Comparison of ENCODE assay signal across 8 mouse cellular contexts in the genomic region with DNA sequence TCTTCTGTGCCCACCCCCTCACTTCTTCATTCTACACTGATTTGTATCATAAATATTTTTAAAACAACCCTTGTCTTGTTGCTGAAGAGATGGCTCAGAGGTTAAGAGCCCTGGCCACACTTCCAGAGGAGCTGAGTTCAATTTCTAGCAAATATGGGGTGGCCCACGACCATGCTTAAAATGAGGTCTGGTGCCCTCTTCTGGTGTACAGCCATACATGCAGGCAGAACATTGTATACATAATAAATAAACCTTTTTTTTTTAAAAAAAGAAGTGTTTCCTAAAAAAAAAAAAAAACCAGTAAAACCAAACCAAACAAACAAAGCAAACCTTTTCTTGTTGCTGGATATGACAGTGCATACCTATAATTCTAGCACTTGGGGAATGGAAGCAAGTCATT.
DNase-seq lines count a peak whose midpoint lies in the region; ATAC-seq and TF ChIP-seq lines count a peak whose summit lies in the region.

No protein-coding gene starts in this region.

- no peaks in the 10 kb centered on the region for H3K36me3 ChIP-seq in hindbrain, postnatal 0 days (ENCODE audit: insufficient read depth, low read length)
- H3K36me3 ChIP-seq in hindbrain, embryonic 12.5 days: no peaks in the 10 kb centered on the region
- H3K36me3 ChIP-seq in lung, postnatal 0 days (ENCODE audit: insufficient read depth, low read length): no peaks in the 10 kb centered on the region

- no peak overlapping the region for H3K9ac ChIP-seq in hindbrain, postnatal 0 days (replicated peaks; ENCODE audit: low read length)
- H3K9ac ChIP-seq in hindbrain, embryonic 12.5 days: no peak overlapping the region
- H3K9ac ChIP-seq in lung, postnatal 0 days (replicated peaks; ENCODE audit: low read depth): no peak overlapping the region

- peak; percentile 51 for DNase-seq in hindbrain, postnatal 0 days (ENCODE audit: low spot score)
- DNase-seq in ES-CJ7 (ENCODE audit: low read depth, low spot score): peak; percentile 6
- peak; percentile 51 to 57 for DNase-seq in cerebellum, postnatal 10 days
- DNase-seq in lung, postnatal 0 days (ENCODE audit: low spot score): peak; percentile 39
- no peak for DNase-seq in spleen, postnatal 14 days (ENCODE audit: low spot score in 2 of 2)
- DNase-seq in MN1 (ENCODE audit: low spot score): no peak

- ATAC-seq in hindbrain, postnatal 0 days: no peak
- ATAC-seq in hindbrain, embryonic 12.5 days (ENCODE audit: low FRiP score): no peak
- no peak for ATAC-seq in lung, postnatal 0 days
- no peak for ATAC-seq in monocyte, adult 5-6 weeks (replicated peaks; ENCODE audit: insufficient number of reproducible peaks, low FRiP score, low TSS enrichment, poor library complexity, severe bottlenecking)

- TF ChIP-seq CTCF in hindbrain, postnatal 0 days (IDR thresholded peaks at IDR 0.05; ENCODE audit: low read depth): peak; percentile 66
- TF ChIP-seq CTCF in lung, postnatal 0 days (IDR thresholded peaks at IDR 0.05): peak; percentile 73

- no peak overlapping the region for H3K27ac ChIP-seq in hindbrain, postnatal 0 days
- H3K27ac ChIP-seq in hindbrain, embryonic 12.5 days: no peak overlapping the region
- no peak overlapping the region for H3K27ac ChIP-seq in lung, postnatal 0 days (ENCODE audit: low read length)

- no peaks in the 10 kb centered on the region for H3K9me3 ChIP-seq in hindbrain, postnatal 0 days (ENCODE audit: low read length)
- H3K9me3 ChIP-seq in hindbrain, embryonic 12.5 days (replicated peaks): no peaks in the 10 kb centered on the region
- H3K9me3 ChIP-seq in lung, postnatal 0 days (ENCODE audit: low read length): no peaks in the 10 kb centered on the region

- no peak overlapping the region for H3K4me3 ChIP-seq in hindbrain, postnatal 0 days (ENCODE audit: low read length)
- no peak overlapping the region for H3K4me3 ChIP-seq in hindbrain, embryonic 12.5 days
- H3K4me3 ChIP-seq in lung, postnatal 0 days (ENCODE audit: low read depth, low read length): no peak overlapping the region

- WGBS in hindbrain, postnatal 0 days: 39% methylated on average over 1 of the region's 1 CpGs
- WGBS in hindbrain, embryonic 12.5 days: 40% methylated on average over 1 of the region's 1 CpGs
- WGBS in lung, postnatal 0 days: 15% methylated on average over 1 of the region's 1 CpGs

- H3K4me1 ChIP-seq in hindbrain, postnatal 0 days (ENCODE audit: insufficient read depth, low read length): no peaks in the 10 kb centered on the region
- no peaks in the 10 kb centered on the region for H3K4me1 ChIP-seq in hindbrain, embryonic 12.5 days
- H3K4me1 ChIP-seq in lung, postnatal 0 days (ENCODE audit: insufficient read depth, low read depth, low read length): no peaks in the 10 kb centered on the region

- TF ChIP-seq EP300 in lung, postnatal 0 days (IDR thresholded peaks at IDR 0.05): no peak

- H3K27me3 ChIP-seq in hindbrain, postnatal 0 days (ENCODE audit: insufficient read depth, low read length): no peaks in the 10 kb centered on the region
- no peaks in the 10 kb centered on the region for H3K27me3 ChIP-seq in hindbrain, embryonic 12.5 days
- no peaks in the 10 kb centered on the region for H3K27me3 ChIP-seq in lung, postnatal 0 days (replicated peaks; ENCODE audit: insufficient read depth, low read length)

- no peak overlapping the region for H3K4me2 ChIP-seq in hindbrain, postnatal 0 days (ENCODE audit: low read depth, low read length)
- H3K4me2 ChIP-seq in hindbrain, embryonic 12.5 days (replicated peaks): no peak overlapping the region
- no peak overlapping the region for H3K4me2 ChIP-seq in lung, postnatal 0 days (replicated peaks; ENCODE audit: low read depth, low read length)

Comparison
In these comparisons a context has a peak if more than half of its experiments do, and no peak if none do; other contexts are left out.
1. DNase-seq: peak in hindbrain, postnatal 0 days (single experiment), ES-CJ7 (single experiment), cerebellum, postnatal 10 days (2 of 2) and lung, postnatal 0 days (single experiment); none in spleen, postnatal 14 days (0 of 2) and MN1 (single experiment).